Comparison of ENCODE assay signal across 18 mouse cellular contexts in genomic region chr2:26306702-26307101, GRCm38 (mm10).
"Had no signal": no experiment of that assay in that cellular context is flagged by ENCODE, and none has a peak within 500 bp of the region (broad histone marks: within the 10 kb centered on the region; RNA-seq: fewer than 3 reads in every experiment).

No protein-coding gene starts in this region.

- H3K36me3 ChIP-seq: midbrain, embryonic 10.5 days; midbrain, embryonic 13.5 days; neural tube, embryonic 12.5 days had no signal

- H3K9me3 ChIP-seq: midbrain, embryonic 10.5 days; midbrain, embryonic 13.5 days; neural tube, embryonic 12.5 days had no signal

- ATAC-seq: midbrain, embryonic 13.5 days; midbrain, embryonic 16.5 days had no signal

- H3K27ac ChIP-seq: liver, embryonic 14.5 days; midbrain, embryonic 10.5 days; midbrain, embryonic 13.5 days; neural tube, embryonic 12.5 days had no signal

- DNase-seq: lung, adult 18-20 months; lung, embryonic 14.5 days; lung, postnatal 10 days; lung, postnatal 4 days; retina, postnatal 1 day; right cerebral cortex, adult 18-20 months; right cerebral cortex, postnatal 25 days; right cerebral cortex, postnatal 4 days; spleen, adult 18-20 months; thymus, adult 18-20 months; thymus, postnatal 14 days; thymus, postnatal 36 days had no signal

- H3K4me2 ChIP-seq: lung, embryonic 14.5 days; midbrain, embryonic 13.5 days; neural tube, embryonic 12.5 days had no signal

- H3K27me3 ChIP-seq: midbrain, embryonic 13.5 days; neural tube, embryonic 12.5 days had no signal

- H3K9ac ChIP-seq: liver, embryonic 14.5 days; lung, embryonic 14.5 days; midbrain, embryonic 13.5 days; neural tube, embryonic 12.5 days had no signal

- H3K4me3 ChIP-seq: midbrain, embryonic 10.5 days; midbrain, embryonic 13.5 days; myocyte; neural tube, embryonic 12.5 days had no signal
